Mouse (Mus musculus) midbrain, embryonic 15.5 days (tissue): ENCODE results near the gene Phlda3. TPM values are rescaled to one million over a fixed set of nuclear protein-coding genes. Genes with fewer than 3 reads are reported as not detected.
A peak's percentile ranks its signal among the peaks of the same experiment; 100 is the strongest.

ENCODE experiments used
- ATAC-seq: fragments of 200-750 bp; cut with Nextera tagmentation; replicated peaks from 2 replicates; pipeline ENCODE4 v1.8.0; 2017; ENCODE audit warnings: moderate TSS enrichment
- H3K27ac ChIP-seq: fragments of 300-500 bp; sonication (generic); 2 replicates; pipeline ENCODE4 v1.5.1; 2015; ENCODE audit warnings: mild to moderate bottlenecking, inconsistent platforms
- H3K27me3 ChIP-seq: fragments of 300-500 bp; sonication (generic); replicated peaks from 2 replicates; pipeline ENCODE4 v1.6.1; 2015; ENCODE audit warnings: inconsistent platforms
- H3K36me3 ChIP-seq: fragments of 300-500 bp; sonication (generic); replicated peaks from 2 replicates; pipeline ENCODE4 v1.6.1; 2015; ENCODE audit warnings: inconsistent platforms
- H3K4me1 ChIP-seq: fragments of 300-500 bp; sonication (generic); 2 replicates; pipeline ENCODE4 v1.6.1; 2015; ENCODE audit warnings: inconsistent platforms
- H3K4me2 ChIP-seq: fragments of 300-500 bp; sonication (generic); 2 replicates; pipeline ENCODE4 v1.6.1; 2015; ENCODE audit warnings: inconsistent platforms, mild to moderate bottlenecking, moderate library complexity
- H3K4me3 ChIP-seq: fragments of 300-500 bp; sonication (generic); 2 replicates; pipeline ENCODE4 v1.5.1; 2015; ENCODE audit warnings: mild to moderate bottlenecking, inconsistent platforms
- H3K9ac ChIP-seq: fragments of 300-500 bp; sonication (generic); 2 replicates; pipeline ENCODE4 v1.6.1; 2015; ENCODE audit warnings: mild to moderate bottlenecking, inconsistent platforms
- H3K9me3 ChIP-seq: fragments of 300-500 bp; sonication (generic); 2 replicates; pipeline ENCODE4 v1.6.1; 2016; ENCODE audit warnings: inconsistent platforms
- WGBS: fragments of 180-500 bp; shearing (Covaris S2); methylation state at CpG from one replicate; pipeline ENCODE4 v1.1.7; 2015; ENCODE audit warnings: mixed read lengths; 5-methylcytosine and 5-hydroxymethylcytosine counted together
- polyA plus RNA-seq: library from polyadenylated mRNA; unstranded; fragments of >200 nt; fragmentation: Nextera tagmentation; extraction: Ambion mirVana; gene quantifications from 2 replicates; pipeline ENCODE4 v1.2.1, GENCODE M21; 2015

Gene Phlda3
- polyA plus RNA-seq, 1 experiment from 2014 or later = 27.6 TPM

GRCm38 (mm10) chr1:135763503-135764205 lies 2.3 kb upstream of the Phlda3 start:
- no peak overlapping the region for H3K4me2 ChIP-seq
- WGBS = 88% methylated on average over 9 of the region's 9 CpGs
- no peak overlapping the region for H3K4me3 ChIP-seq
- peaks cover 3% of the 10 kb centered on the region; the same call in 1 of the 2 replicates for H3K27me3 ChIP-seq
- no peaks in the 10 kb centered on the region for H3K36me3 ChIP-seq
- peaks cover 20% of the 10 kb centered on the region for H3K4me1 ChIP-seq
- H3K27ac ChIP-seq = no peak overlapping the region
- no peak overlapping the region for H3K9ac ChIP-seq
- ATAC-seq = no peak
- no peaks in the 10 kb centered on the region for H3K9me3 ChIP-seq

- Histone ChIP-seq H3K9ac (no peak overlapping the region), H3K27me3 (peaks cover 3% of the 10 kb centered on the region; the same call in 1 of the 2 replicates), H3K4me2 (no peak overlapping the region), H3K9me3 (no peaks in the 10 kb centered on the region), H3K4me3 (no peak overlapping the region), H3K27ac (no peak overlapping the region), H3K4me1 (peaks cover 20% of the 10 kb centered on the region), H3K36me3 (no peaks in the 10 kb centered on the region)
- ATAC-seq = no peak
- WGBS = 69% methylated on average over 2 of the region's 2 CpGs
Measured at GRCm38 (mm10) chr1:135764206-135764528, 1.8 kb upstream of the Phlda3 start.

DNA sequence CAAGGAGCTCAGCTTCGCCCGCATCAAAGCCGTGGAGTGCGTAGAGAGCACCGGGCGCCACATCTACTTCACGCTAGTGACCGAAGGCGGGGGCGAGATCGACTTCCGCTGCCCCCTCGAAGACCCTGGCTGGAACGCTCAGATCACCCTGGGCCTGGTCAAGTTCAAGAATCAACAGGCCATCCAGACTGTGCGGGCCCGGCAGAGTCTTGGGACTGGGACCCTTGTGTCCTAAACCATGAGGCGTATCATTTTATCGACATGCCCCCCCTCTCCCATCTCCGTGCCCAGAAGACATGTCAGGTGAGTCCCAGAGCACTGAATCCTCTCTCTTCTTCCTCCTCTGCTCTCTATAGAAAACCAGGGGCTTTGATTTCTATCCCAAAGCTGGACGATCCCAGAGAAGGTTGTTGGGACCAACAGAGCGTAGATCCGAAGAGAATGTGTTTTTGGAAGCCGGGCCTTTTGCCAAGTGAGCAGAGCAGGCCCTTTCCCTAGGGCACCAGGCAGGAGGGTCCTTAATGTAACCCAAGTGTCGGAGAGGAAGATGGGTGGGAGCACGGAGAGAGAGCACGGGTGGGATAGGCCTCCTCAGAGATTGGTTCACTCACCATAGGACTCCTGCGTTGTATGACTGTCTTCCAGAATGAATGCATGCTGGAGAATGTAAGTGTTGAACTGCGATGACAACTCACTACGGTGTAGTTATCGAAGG lies 830 bp downstream of the Phlda3 start:
- peak overlapping the region; percentile 73 for H3K27ac ChIP-seq
- peaks cover 3% of the 10 kb centered on the region; the same call in 1 of the 2 replicates for H3K27me3 ChIP-seq
- H3K36me3 ChIP-seq = no peaks in the 10 kb centered on the region
- H3K9me3 ChIP-seq = no peaks in the 10 kb centered on the region
- peak overlapping the region; percentile 59 for H3K4me3 ChIP-seq
- H3K4me2 ChIP-seq = peak overlapping the region; percentile 92
- peak; percentile 58 for ATAC-seq
- peaks cover 28% of the 10 kb centered on the region for H3K4me1 ChIP-seq
- WGBS = 29% methylated on average over 30 of the region's 30 CpGs
- H3K9ac ChIP-seq = peak overlapping the region; percentile 65

DNA sequence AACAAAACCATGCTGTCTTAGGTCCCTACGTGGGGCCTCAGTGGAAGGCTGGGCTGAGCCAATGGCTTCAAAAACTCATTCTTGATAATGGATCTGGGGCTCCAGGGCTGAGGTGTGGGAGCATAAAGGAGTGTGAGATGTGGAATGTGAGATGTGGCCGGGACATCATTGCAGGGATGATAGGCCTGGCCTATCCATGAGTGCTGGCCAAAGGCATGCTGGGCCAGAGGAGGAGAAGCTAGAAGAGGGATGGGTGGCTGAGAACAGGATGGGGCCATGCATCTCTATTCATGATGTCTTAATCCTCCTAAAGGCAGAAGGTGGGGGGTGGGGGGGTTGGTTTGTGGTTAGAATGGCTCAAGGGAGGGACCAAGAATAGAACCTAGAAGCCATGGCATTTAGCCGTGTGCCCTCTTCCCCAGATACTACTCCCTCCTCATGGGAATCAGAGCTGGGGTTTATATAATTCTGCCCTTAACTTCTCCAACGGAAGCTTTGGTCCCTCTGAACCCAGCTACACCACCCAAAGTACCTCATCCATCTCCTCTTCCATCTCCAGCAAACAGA lies 1.5 kb downstream of the Phlda3 start:
- no peak overlapping the region for H3K27ac ChIP-seq
- WGBS = 84% methylated on average over 4 of the region's 4 CpGs
- no peaks in the 10 kb centered on the region for H3K36me3 ChIP-seq
- peaks cover 3% of the 10 kb centered on the region; the same call in 1 of the 2 replicates for H3K27me3 ChIP-seq
- H3K9ac ChIP-seq = no peak overlapping the region
- peak overlapping the region; percentile 92 for H3K4me2 ChIP-seq
- no peaks in the 10 kb centered on the region for H3K9me3 ChIP-seq
- H3K4me1 ChIP-seq = peaks cover 31% of the 10 kb centered on the region
- peak overlapping the region; percentile 59 for H3K4me3 ChIP-seq
- ATAC-seq = no peak

GRCm38 (mm10) chr1:135768400-135768799 lies 2.5 kb downstream of the Phlda3 start:
- Histone ChIP-seq H3K27me3 (peaks cover 3% of the 10 kb centered on the region; the same call in 1 of the 2 replicates), H3K4me3 (no peak overlapping the region), H3K36me3 (no peaks in the 10 kb centered on the region), H3K9ac (no peak overlapping the region), H3K4me1 (peaks cover 32% of the 10 kb centered on the region), H3K9me3 (no peaks in the 10 kb centered on the region), H3K27ac (no peak overlapping the region), H3K4me2 (no peak overlapping the region)
- ATAC-seq = no peak
- WGBS = 92% methylated on average over 2 of the region's 2 CpGs

DNA sequence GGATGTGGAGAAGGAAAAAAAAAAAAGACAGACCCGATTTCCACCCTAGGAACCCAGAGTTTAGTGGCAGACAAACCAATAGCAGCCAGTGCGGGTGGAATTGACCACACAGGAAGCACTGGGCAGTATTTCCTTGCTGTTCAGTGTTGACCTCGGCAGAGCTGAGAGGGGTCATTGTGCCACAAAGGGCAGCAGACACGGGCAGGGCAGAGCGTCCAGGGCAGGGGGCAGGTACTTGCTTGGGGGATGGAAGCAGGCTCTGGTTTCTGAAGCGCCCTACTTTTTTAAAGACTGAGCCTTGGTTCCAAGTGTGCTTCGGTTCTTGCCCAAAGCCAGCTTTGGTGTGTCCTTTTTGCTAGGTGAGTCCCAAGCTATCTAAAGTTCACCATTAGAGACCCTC lies 4.3 kb downstream of the Phlda3 start:
- H3K4me2 ChIP-seq = no peak overlapping the region
- ATAC-seq = no peak
- 82% methylated on average over 7 of the region's 7 CpGs for WGBS
- H3K27me3 ChIP-seq = no peaks in the 10 kb centered on the region
- H3K4me1 ChIP-seq = peaks cover 32% of the 10 kb centered on the region
- no peak overlapping the region for H3K4me3 ChIP-seq
- H3K36me3 ChIP-seq = no peaks in the 10 kb centered on the region
- H3K9me3 ChIP-seq = no peaks in the 10 kb centered on the region
- H3K9ac ChIP-seq = no peak overlapping the region
- H3K27ac ChIP-seq = no peak overlapping the region

- Histone ChIP-seq H3K4me3 (no peak overlapping the region), H3K9me3 (no peaks in the 10 kb centered on the region), H3K4me2 (no peak overlapping the region), H3K9ac (no peak overlapping the region), H3K4me1 (peaks cover 27% of the 10 kb centered on the region), H3K36me3 (no peaks in the 10 kb centered on the region), H3K27me3 (no peaks in the 10 kb centered on the region), H3K27ac (no peak overlapping the region)
- WGBS = 60% methylated on average over 12 of the region's 12 CpGs
- no peak for ATAC-seq
Measured at GRCm38 (mm10) chr1:135770896-135771572, 5.1 kb downstream of the Phlda3 start.

- Histone ChIP-seq H3K9ac (no peak overlapping the region), H3K4me3 (no peak overlapping the region)
- no peak for ATAC-seq
Measured at GRCm38 (mm10) chr1:135771573-135771970, 5.7 kb downstream of the Phlda3 start.

GRCm38 (mm10) chr1:135776596-135776995 lies 10.7 kb downstream of the Phlda3 start:
- no peak overlapping the region for H3K4me2 ChIP-seq
- H3K27me3 ChIP-seq = no peaks in the 10 kb centered on the region
- H3K9ac ChIP-seq = no peak overlapping the region
- H3K4me3 ChIP-seq = no peak overlapping the region
- no peaks in the 10 kb centered on the region for H3K9me3 ChIP-seq
- H3K36me3 ChIP-seq = no peaks in the 10 kb centered on the region
- H3K27ac ChIP-seq = no peak overlapping the region
- no peak for ATAC-seq
- peaks cover 6% of the 10 kb centered on the region for H3K4me1 ChIP-seq

More at GRCm38 (mm10) chr1:135771573-135771970, 5.7 kb downstream of the Phlda3 start:
- no peaks in the 10 kb centered on the region for H3K36me3 ChIP-seq
- H3K4me2 ChIP-seq = no peak overlapping the region
- H3K9me3 ChIP-seq = no peaks in the 10 kb centered on the region
- H3K27ac ChIP-seq = no peak overlapping the region
- 66% methylated on average over 8 of the region's 8 CpGs for WGBS
- no peaks in the 10 kb centered on the region for H3K27me3 ChIP-seq
- peaks cover 25% of the 10 kb centered on the region for H3K4me1 ChIP-seq

DNA sequence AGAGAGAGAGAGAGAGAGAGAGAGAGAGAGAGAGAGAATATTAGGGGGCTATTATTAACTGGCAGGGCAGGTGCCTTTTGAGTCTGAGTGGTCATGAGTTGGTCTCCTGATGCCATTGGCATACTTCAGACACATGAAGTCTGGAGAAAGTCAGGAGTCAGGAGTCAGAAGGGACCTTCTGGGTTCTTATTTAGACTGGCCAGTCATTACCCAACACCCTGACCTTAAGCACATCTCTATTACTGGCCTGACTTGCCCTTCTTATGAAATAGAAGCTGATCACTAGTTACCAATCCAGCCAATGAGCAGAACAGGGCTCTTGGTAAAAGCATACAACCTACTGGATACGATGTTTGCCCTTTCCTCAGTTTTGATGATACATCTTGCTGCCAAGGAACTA lies 11.1 kb downstream of the Phlda3 start:
- H3K27me3 ChIP-seq = no peaks in the 10 kb centered on the region
- no peak overlapping the region for H3K4me2 ChIP-seq
- 100% methylated on average over 1 of the region's 1 CpGs for WGBS
- no peak overlapping the region for H3K9ac ChIP-seq
- peaks cover 3% of the 10 kb centered on the region for H3K4me1 ChIP-seq
- no peaks in the 10 kb centered on the region for H3K9me3 ChIP-seq
- no peak overlapping the region for H3K4me3 ChIP-seq
- ATAC-seq = no peak
- H3K27ac ChIP-seq = no peak overlapping the region
- no peaks in the 10 kb centered on the region for H3K36me3 ChIP-seq

DNA sequence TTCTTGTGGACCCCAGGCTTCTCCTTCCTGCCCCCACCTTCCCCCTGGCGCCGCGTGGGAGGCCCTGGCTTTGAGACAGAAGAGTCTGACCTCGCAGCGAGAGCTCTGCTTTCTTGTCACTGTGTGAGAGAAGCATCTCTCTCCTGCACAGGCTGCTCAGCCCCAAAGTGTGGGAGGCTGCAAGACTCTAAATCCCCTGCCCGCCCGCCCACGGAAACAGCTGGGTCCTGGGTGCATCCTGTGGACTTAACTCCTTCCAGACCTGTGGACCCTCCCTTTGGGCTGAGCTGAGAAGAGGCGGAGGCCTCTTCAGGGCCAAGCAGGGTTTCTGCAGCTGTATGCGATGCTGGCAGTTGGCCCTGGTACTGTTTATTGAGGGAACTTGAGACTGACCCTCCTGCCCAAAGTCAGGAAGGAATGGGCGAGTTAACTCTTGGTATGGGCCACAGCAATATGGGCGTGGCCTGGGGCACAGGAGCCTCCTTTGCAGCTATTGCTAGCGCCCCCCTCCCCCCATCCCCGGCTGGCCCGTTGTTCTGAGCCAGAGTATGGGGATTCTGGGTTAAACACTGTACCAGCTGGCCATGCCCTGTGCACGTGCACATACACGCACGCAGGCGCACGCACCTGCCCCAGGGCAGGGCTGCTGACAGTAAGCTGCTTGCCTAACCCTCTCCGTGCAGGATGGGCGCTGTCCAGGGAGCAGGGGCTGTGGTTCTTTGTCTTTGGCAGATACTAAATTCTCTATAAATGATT lies 13.0 kb downstream of the Phlda3 start, which contains the start of gene Tnni1:
Gene Tnni1 (plus strand): TSS at position 655 of the 756 bp plus-strand sequence.
- Histone ChIP-seq H3K4me1 (peaks cover 4% of the 10 kb centered on the region; the same call in 1 of the 2 replicates), H3K4me2 (no peak within 1 kb of the TSS), H3K9me3 (no peaks in the 10 kb centered on the region), H3K27me3 (no peaks in the 10 kb centered on the region), H3K27ac (no peak within 1 kb of the TSS), H3K36me3 (no peaks in the 10 kb centered on the region), H3K4me3 (no peak within 1 kb of the TSS), H3K9ac (no peak within 1 kb of the TSS)
- 31% methylated on average over 22 of the region's 22 CpGs for WGBS
- ATAC-seq = 0 out of 2 replicates have a peak, but pooled peaks have one; percentile 31
